Mouse (Mus musculus) cerebellum, adult 8-10 months (tissue): ENCODE results near the gene Gm28043.
"Not testable (repeated sequence)": the region's sequence is repeated elsewhere in the genome, so short reads cannot be mapped to it uniquely, and the experiment has no call there.

Source experiments
- DNase-seq: peaks from one replicate; pipeline ENCODE4 v3.0.0; 2022

The Gm28043 gene

GRCm38 (mm10) chr17:29682261-29682660, 67.6 kb downstream of the Gm28043 start:
- DNase-seq, result no peak

GRCm38 (mm10) chr17:29683127-29683526, 68.5 kb downstream of the Gm28043 start:
- DNase-seq, result no peak

GRCm38 (mm10) chr17:29684275-29684674, 69.6 kb downstream of the Gm28043 start:
- DNase-seq, result no peak

- no peak for DNase-seq
Observed at GRCm38 (mm10) chr17:29686771-29687170, 72.1 kb downstream of the Gm28043 start.

GRCm38 (mm10) chr17:29687373-29687772, 72.7 kb downstream of the Gm28043 start:
- no peak for DNase-seq

DNA sequence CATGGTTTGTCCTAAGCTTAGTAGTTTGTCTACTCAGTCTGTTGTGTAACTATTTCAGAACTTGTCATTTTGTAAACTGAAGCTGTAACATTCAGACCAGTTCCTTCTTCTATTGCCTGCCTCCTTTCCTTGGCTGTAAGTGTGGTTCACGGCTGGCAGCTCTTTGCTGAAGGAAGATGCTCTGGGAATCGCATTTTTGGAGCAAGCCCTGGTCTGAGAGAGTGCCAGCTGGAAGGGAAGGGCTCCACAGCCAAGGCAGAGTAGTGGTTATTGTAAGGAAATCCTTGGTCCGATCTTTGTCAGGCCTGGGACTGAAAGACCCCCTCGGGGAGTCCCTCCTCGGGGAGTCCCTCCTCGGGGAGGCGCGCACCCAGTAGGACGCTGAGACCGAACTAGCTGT, 73.9 kb downstream of the Gm28043 start:
- peak; percentile 58 for DNase-seq

DNA sequence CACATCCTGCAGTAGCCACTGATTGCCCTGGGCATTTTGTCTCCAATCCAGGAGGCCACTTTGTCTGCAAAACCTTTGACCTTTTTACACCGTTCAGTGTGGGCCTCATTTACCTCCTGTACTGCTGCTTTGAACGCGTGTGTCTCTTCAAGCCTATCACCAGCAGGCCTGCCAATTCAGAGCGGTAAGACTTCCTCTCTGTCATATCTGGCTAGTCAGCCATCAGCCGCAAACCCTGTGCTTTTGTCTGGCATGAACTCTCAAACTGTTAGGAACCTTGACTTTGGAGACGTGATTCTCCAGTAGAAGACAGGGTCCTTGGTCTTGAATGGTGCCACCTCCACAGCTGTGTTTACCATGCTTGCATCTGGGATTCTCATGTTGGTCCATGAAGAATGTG, 75.6 kb downstream of the Gm28043 start:
- no peak for DNase-seq

- no peak for DNase-seq
Observed at GRCm38 (mm10) chr17:29692827-29693226, 78.2 kb downstream of the Gm28043 start.

DNA sequence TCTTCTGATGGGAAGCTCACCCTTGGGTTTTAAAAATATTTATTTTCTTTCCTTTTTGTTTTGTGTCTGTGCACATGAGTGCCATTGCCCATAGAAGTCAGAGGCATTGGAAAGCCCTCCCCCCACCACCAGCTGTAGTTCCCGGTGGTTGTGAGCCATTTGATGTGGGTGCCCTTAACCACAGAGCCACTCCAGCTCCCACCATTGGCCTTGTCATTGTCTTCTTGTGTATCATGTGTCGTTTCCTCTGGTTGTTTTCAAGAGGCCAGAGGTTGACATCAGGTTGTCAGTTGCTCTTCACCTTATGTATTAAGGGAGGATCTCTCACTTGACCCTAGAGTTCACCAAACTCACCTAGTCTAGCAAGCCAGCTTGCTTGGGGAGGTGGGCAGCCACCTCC, 78.9 kb downstream of the Gm28043 start:
- DNase-seq, result no peak

GRCm38 (mm10) chr17:29694516-29694915, 79.8 kb downstream of the Gm28043 start:
- DNase-seq, result no peak

GRCm38 (mm10) chr17:29696940-29697339, 82.3 kb downstream of the Gm28043 start:
- no peak for DNase-seq

DNA sequence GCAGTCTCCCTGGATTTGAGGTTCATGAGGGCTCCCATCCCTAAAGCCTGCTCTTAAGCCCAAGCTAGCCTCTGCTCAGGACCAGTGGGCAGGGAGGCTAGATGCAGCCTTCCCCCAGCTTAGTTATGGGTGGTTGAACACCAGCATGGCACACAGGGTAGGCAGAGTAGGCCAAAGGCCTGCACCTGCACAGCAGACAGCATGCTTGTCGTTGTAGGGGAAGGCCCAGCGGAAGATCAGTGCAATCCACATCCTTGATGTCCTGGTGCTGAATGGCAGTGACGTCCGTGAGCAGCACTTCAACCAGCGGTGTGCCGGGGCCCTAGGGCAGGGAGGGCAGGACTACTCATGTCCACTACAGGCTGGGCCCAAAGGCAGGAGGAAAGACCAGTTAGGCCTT, 83.7 kb downstream of the Gm28043 start:
- DNase-seq, result no peak

GRCm38 (mm10) chr17:29700573-29700972, 85.9 kb downstream of the Gm28043 start:
- DNase-seq, result no peak

GRCm38 (mm10) chr17:29702938-29703710, 88.4 kb downstream of the Gm28043 start:
- DNase-seq, result no peak

- DNase-seq, result peak; percentile 64
Observed at GRCm38 (mm10) chr17:29704781-29705180, 90.1 kb downstream of the Gm28043 start.

- no peak for DNase-seq
Observed at GRCm38 (mm10) chr17:29705881-29706280, 91.2 kb downstream of the Gm28043 start.

GRCm38 (mm10) chr17:29706981-29707545, 92.4 kb downstream of the Gm28043 start:
- no peak for DNase-seq

GRCm38 (mm10) chr17:29708783-29709182, 94.1 kb downstream of the Gm28043 start:
- DNase-seq, result no peak

DNA sequence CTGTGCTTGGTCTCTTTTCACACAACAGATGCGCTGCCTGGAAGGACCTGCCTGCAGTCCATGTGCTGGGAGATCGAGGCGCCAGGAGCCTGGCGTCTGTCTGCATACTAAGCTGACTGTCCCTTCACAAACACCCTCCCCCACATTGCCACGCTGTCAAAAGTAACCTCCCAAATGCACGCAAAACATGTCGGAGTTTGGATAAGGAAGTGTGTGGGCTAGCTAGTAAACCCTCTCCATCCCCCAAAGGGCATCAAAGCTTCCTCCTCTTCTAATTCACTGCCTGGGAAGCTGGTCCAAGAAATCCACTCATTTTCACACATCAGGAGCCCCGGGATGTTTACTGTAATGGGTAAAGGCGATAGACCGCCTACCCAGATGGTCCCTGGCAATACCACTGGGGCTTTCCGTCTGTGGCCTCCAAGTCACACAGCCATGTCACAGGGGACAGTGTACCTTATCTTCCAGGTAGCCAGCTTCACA, 95.9 kb downstream of the Gm28043 start:
- DNase-seq, result no peak

- DNase-seq, result peak; percentile 90
Observed at GRCm38 (mm10) chr17:29711076-29711744, 96.5 kb downstream of the Gm28043 start.

DNA sequence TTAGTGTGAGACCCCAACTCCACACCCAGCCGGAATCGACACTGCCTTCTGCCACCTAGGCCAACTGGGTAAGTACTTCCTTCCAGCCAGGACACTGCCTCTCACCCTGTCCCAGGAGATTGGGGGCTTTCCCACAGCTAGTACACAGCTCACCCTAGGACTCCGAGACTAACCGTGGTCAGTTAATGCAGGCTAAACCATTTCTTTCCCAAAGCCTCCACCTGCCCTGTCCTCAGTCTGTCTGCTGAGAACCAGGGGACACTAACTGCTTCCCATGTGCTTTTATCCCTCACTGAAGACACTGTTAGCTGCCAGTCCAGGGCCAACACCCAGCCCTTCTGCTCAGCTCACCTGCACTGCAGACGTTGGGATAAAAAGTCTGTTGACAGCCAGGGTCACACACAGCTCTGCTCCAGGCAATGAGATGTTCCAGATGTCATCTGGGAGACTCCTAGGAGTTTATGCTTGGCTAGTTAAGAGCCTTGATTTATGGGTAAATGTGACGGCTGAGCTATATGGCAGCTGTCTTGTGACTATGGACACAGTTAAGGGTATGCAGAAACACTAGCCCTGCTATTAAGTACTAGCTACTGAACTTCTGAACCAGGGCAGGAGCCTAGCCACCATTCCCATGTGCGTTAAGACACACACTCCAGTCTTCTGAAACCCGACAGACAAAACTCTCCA, 97.2 kb downstream of the Gm28043 start:
- peak; percentile 42 for DNase-seq

GRCm38 (mm10) chr17:29712565-29712964, 97.9 kb downstream of the Gm28043 start:
- no peak for DNase-seq

DNA sequence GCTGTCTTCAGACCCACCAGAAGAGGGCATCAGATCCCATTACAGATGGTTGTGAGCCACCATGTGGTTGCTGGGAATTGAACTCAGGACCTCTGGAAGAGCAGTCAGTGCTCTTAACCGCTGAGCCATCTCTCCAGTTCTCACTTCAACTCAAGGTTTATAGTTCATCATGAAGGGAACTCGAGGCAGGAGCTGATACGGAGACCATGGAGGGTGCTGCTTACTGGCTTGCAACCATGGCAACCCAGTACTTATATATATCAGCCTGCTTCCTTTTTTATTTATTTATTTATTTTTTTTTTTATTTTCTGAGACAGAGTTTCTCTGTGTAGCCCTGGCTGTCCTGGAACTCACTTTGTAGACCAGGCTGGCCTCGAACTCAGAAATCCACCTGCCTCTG, 99.1 kb downstream of the Gm28043 start:
- DNase-seq, result not testable (repeated sequence)
